In genomic region chr7:126861429-126862130, GRCm38 (mm10) we compare ENCODE assay signal across 7 mouse cellular contexts. TPM values are rescaled to one million over a fixed set of nuclear protein-coding genes. Genes with fewer than 3 reads are reported as not detected.
A peak's percentile ranks its signal among the peaks of the same experiment; 100 is the strongest.
DNase-seq lines count a peak whose midpoint lies in the region; ATAC-seq lines count a peak whose summit lies in the region.

Hirip3 (plus strand) TSS chr7:126861972.

- no peaks in the 10 kb centered on the region for H3K9me3 ChIP-seq in intestine, embryonic 16.5 days (ENCODE audit: control insufficient read depth, low read length)
- H3K9me3 ChIP-seq in midbrain, embryonic 11.5 days (ENCODE audit: control insufficient read depth, low read length) = no peaks in the 10 kb centered on the region

- H3K4me3 ChIP-seq in intestine, embryonic 16.5 days (ENCODE audit: low read length) = peak within 1 kb of the TSS; percentile 65
- H3K4me3 ChIP-seq in midbrain, embryonic 11.5 days (ENCODE audit: low read depth, low read length) = peak within 1 kb of the TSS; percentile 57

- H3K4me2 ChIP-seq in intestine, embryonic 16.5 days (ENCODE audit: low read depth, low read length) = peak within 1 kb of the TSS; percentile 78
- H3K4me2 ChIP-seq in midbrain, embryonic 11.5 days = peak within 1 kb of the TSS; percentile 66

- H3K36me3 ChIP-seq in intestine, embryonic 16.5 days (ENCODE audit: control insufficient read depth, insufficient read depth, low read length) = peaks cover 10% of the 10 kb centered on the region
- peaks cover 22% of the 10 kb centered on the region for H3K36me3 ChIP-seq in midbrain, embryonic 11.5 days (ENCODE audit: control insufficient read depth, insufficient read depth, low read length)

- peak; percentile 98 for DNase-seq in adrenal gland, adult 2 months
- DNase-seq in embryo, embryonic 11.5 days (ENCODE audit: low read depth, low spot score) = peak; percentile 92
- DNase-seq in gastrocnemius, postnatal 4 days (ENCODE audit: low spot score in 2 of 2) = peak; percentile 90 to 96
- DNase-seq in left cerebral cortex, postnatal 36 days (ENCODE audit: low spot score in 2 of 2) = peak; percentile 95
- DNase-seq in midbrain, embryonic 11.5 days (ENCODE audit: low spot score, missing footprints) = peak; percentile 99
- peak; percentile 88 for DNase-seq in skeletal muscle tissue, adult 2 months (ENCODE audit: low read depth, low spot score)

- no peaks in the 10 kb centered on the region for H3K27me3 ChIP-seq in intestine, embryonic 16.5 days (replicated peaks; ENCODE audit: control insufficient read depth, insufficient read depth, low read length)
- no peaks in the 10 kb centered on the region for H3K27me3 ChIP-seq in midbrain, embryonic 11.5 days (ENCODE audit: control insufficient read depth, insufficient read depth, low read length)

- H3K27ac ChIP-seq in intestine, embryonic 16.5 days (ENCODE audit: low read length) = peak within 1 kb of the TSS; percentile 71
- peak within 1 kb of the TSS; percentile 77 for H3K27ac ChIP-seq in midbrain, embryonic 11.5 days (ENCODE audit: low read depth, low read length)

- 1% methylated on average over 42 of the region's 42 CpGs for WGBS in intestine, embryonic 16.5 days
- 3% methylated on average over 42 of the region's 42 CpGs for WGBS in midbrain, embryonic 11.5 days

- peaks cover 30% of the 10 kb centered on the region for H3K4me1 ChIP-seq in intestine, embryonic 16.5 days (ENCODE audit: control insufficient read depth, insufficient read depth, low read length)
- H3K4me1 ChIP-seq in midbrain, embryonic 11.5 days (ENCODE audit: control insufficient read depth, insufficient read depth, low read length) = peaks cover 26% of the 10 kb centered on the region

- H3K9ac ChIP-seq in intestine, embryonic 16.5 days (ENCODE audit: low read depth, low read length) = peak within 1 kb of the TSS; percentile 76
- peak within 1 kb of the TSS; percentile 81 for H3K9ac ChIP-seq in midbrain, embryonic 11.5 days (ENCODE audit: low read length)

- peak; percentile 94 for ATAC-seq in intestine, embryonic 16.5 days
- ATAC-seq in midbrain, embryonic 11.5 days (ENCODE audit: low FRiP score) = peak; percentile 90

- intact Hi-C loops in left cerebral cortex, postnatal 36 days (cut with DNase I) = loop anchor here (1.0 to 2.0 kb wide), 2 partner anchors 21 to 29 kb away; no protein-coding TSS in a partner anchor

RNA-seq across cellular contexts. Expression of gene Hirip3, which starts in this region (rescaled TPM):
- total RNA-seq in adrenal gland, adult 2 months (2021) = 10 to 100 TPM in 1 of 2 experiments, 1 to 10 TPM in 1; 8.2 to 16.3 TPM
- polyA plus RNA-seq in adrenal gland, adult 2 months (2012; rRNA removed) = 1.4 and 2.9 TPM in 2 replicates
- total RNA-seq in gastrocnemius, postnatal 4 days (2021) = 10 to 100 TPM; 22.2 to 29.4 TPM
- 18.3 and 24.8 TPM in 2 replicates for polyA plus RNA-seq in intestine, embryonic 16.5 days (2015; fragmentation: Nextera tagmentation; extraction: Ambion mirVana)
- total RNA-seq in left cerebral cortex, postnatal 36 days (2021) = 10 to 100 TPM; 31.1 to 33.8 TPM
- polyA plus RNA-seq in midbrain, embryonic 11.5 days (2014; fragmentation: Nextera tagmentation; extraction: Ambion mirVana) = 23.8 and 28.4 TPM in 2 replicates

Comparison
In these comparisons a context has a peak if more than half of its experiments do, and no peak if none do; other contexts are left out.
1. Peak in every context shown above with its lines: DNase-seq, ATAC-seq, H3K4me3 ChIP-seq and H3K27ac ChIP-seq.